In genomic region chr3:75517631-75518250, GRCm38 (mm10) we compare ENCODE assay signal across 9 mouse cellular contexts. TPM values are rescaled to one million over a fixed set of nuclear protein-coding genes. Genes with fewer than 3 reads are reported as not detected.
DNase-seq lines count a peak whose midpoint lies in the region; ATAC-seq and TF ChIP-seq lines count a peak whose summit lies in the region.
"Had no signal": no experiment of that assay in that cellular context is flagged by ENCODE, and none has a peak within 500 bp of the region (broad histone marks: within the 10 kb centered on the region; RNA-seq: fewer than 3 reads in every experiment).

No protein-coding gene starts in this region.

- dilution Hi-C loops in CH12.LX (cut with MboI; ENCODE audit: extremely low pct_ligation_motif_present, extremely low pct_unique_long_range_greater_than_20kb, low sequenced_read_pairs) = no loop called here

- no peak for TF ChIP-seq POLR2A in CH12.LX (IDR thresholded peaks at IDR 0.05; ENCODE audit: low read depth, low read length)

- no peak overlapping the region for H3K4me3 ChIP-seq in forebrain, embryonic 12.5 days (replicated peaks)
- no peak overlapping the region for H3K4me3 ChIP-seq in forebrain, embryonic 10.5 days
- H3K4me3 ChIP-seq in CH12.LX (replicated peaks in 1 of 3; ENCODE audit: low read depth in 2 of 3, low read length in 2 of 3, poor library complexity in 1 of 3) = no peak overlapping the region
- H3K4me3 ChIP-seq in lung, postnatal 0 days (ENCODE audit: low read depth, low read length) = no peak overlapping the region
- H3K4me3 ChIP-seq: limb, embryonic 12.5 days had no signal

- in situ Hi-C loops in CH12.LX (cut with MboI; ENCODE audit: low pct_ligation_motif_present, low pct_unique_long_range_greater_than_20kb, low sequenced_read_pairs) = loop anchor here (25.0 kb wide), 1 partner anchor 305 kb away; no protein-coding TSS in a partner anchor

- no peak overlapping the region for H3K9ac ChIP-seq in forebrain, embryonic 12.5 days
- no peak overlapping the region for H3K9ac ChIP-seq in CH12.LX (ENCODE audit: insufficient read depth, low read depth)
- H3K9ac ChIP-seq in lung, postnatal 0 days (replicated peaks; ENCODE audit: low read depth) = no peak overlapping the region
- H3K9ac ChIP-seq: limb, embryonic 12.5 days had no signal

- intact Hi-C loops in gastrocnemius, postnatal 36 days (cut with DNase I) = loop anchor here (2.0 kb wide), 1 partner anchor 299 kb away; no protein-coding TSS in a partner anchor

- 78% methylated on average over 7 of the region's 7 CpGs for WGBS in forebrain, embryonic 12.5 days
- WGBS in forebrain, embryonic 10.5 days = 61% methylated on average over 7 of the region's 7 CpGs
- WGBS in lung, postnatal 0 days = 85% methylated on average over 7 of the region's 7 CpGs

- peak; percentile 69; the same call in 1 of the 2 replicates for ATAC-seq in forebrain, embryonic 12.5 days (ENCODE audit: low FRiP score)
- no peak for ATAC-seq in lung, postnatal 0 days

- no peak for DNase-seq in forebrain, embryonic 10.5 days (ENCODE audit: extremely low spot score, low spot score)
- DNase-seq in CH12.LX (ENCODE audit: extremely low read depth) = peak; percentile 48
- DNase-seq in cerebellum, postnatal 10 days = peak; percentile 69 to 73
- peak; percentile 4 to 13 for DNase-seq in gastrocnemius, postnatal 36 days
- DNase-seq in layer of hippocampus, adult 8-10 months (ENCODE audit: low spot score in 2 of 2) = peak; percentile 12 to 39
- no peak for DNase-seq in lung, postnatal 0 days (ENCODE audit: low spot score)
- DNase-seq in spleen, postnatal 14 days (ENCODE audit: low spot score in 2 of 2) = peak; percentile 17 to 50

- H3K79me2 ChIP-seq in CH12.LX (replicated peaks; ENCODE audit: control insufficient read depth, extremely low read depth, insufficient read depth, poor library complexity, severe bottlenecking) = no peaks in the 10 kb centered on the region

- H3K4me2 ChIP-seq in forebrain, embryonic 12.5 days = no peak overlapping the region
- no peak overlapping the region for H3K4me2 ChIP-seq in CH12.LX (ENCODE audit: insufficient read depth, low read depth, poor library complexity, severe bottlenecking)
- no peak overlapping the region for H3K4me2 ChIP-seq in lung, postnatal 0 days (replicated peaks; ENCODE audit: low read depth, low read length)
- H3K4me2 ChIP-seq: limb, embryonic 12.5 days had no signal

- peak; percentile 47 to 66; a peak in 3 of 4 replicates for TF ChIP-seq CTCF in CH12.LX (conservative IDR thresholded peaks at IDR 0.05 in 1 of 2, IDR thresholded peaks at IDR 0.05 in 1 of 2; ENCODE audit: low read depth in 2 of 2, low read length in 2 of 2)
- peak; percentile 65 for TF ChIP-seq CTCF in lung, postnatal 0 days (IDR thresholded peaks at IDR 0.05)

- no peaks in the 10 kb centered on the region for H3K27me3 ChIP-seq in forebrain, embryonic 12.5 days
- no peaks in the 10 kb centered on the region for H3K27me3 ChIP-seq in forebrain, embryonic 10.5 days (ENCODE audit: poor library complexity, severe bottlenecking)
- H3K27me3 ChIP-seq in CH12.LX (replicated peaks) = no peaks in the 10 kb centered on the region
- no peaks in the 10 kb centered on the region for H3K27me3 ChIP-seq in lung, postnatal 0 days (replicated peaks; ENCODE audit: insufficient read depth, low read length)
- H3K27me3 ChIP-seq: limb, embryonic 12.5 days had no signal

- H3K4me1 ChIP-seq in forebrain, embryonic 12.5 days = no peaks in the 10 kb centered on the region
- H3K4me1 ChIP-seq in forebrain, embryonic 10.5 days = peaks cover 5% of the 10 kb centered on the region; the same call in 1 of the 2 replicates
- H3K4me1 ChIP-seq in CH12.LX (ENCODE audit: control insufficient read depth in 1 of 2, insufficient read depth in 2 of 2) = no peaks in the 10 kb centered on the region
- no peaks in the 10 kb centered on the region for H3K4me1 ChIP-seq in lung, postnatal 0 days (ENCODE audit: insufficient read depth, low read depth, low read length)
- H3K4me1 ChIP-seq: limb, embryonic 12.5 days had no signal

- peak; percentile 43 for TF ChIP-seq RAD21 in CH12.LX (IDR thresholded peaks at IDR 0.05; ENCODE audit: low read depth, low read length)

- no peak for TF ChIP-seq EP300 in CH12.LX (IDR thresholded peaks at IDR 0.05; ENCODE audit: low read length)
- TF ChIP-seq EP300 in lung, postnatal 0 days (IDR thresholded peaks at IDR 0.05) = no peak

- no peak overlapping the region for H3K27ac ChIP-seq in forebrain, embryonic 12.5 days
- no peak overlapping the region for H3K27ac ChIP-seq in forebrain, embryonic 10.5 days
- no peak overlapping the region for H3K27ac ChIP-seq in CH12.LX (ENCODE audit: insufficient read depth, low read depth)
- no peak overlapping the region for H3K27ac ChIP-seq in lung, postnatal 0 days (ENCODE audit: low read length)
- H3K27ac ChIP-seq: limb, embryonic 12.5 days had no signal

- peaks cover 9% of the 10 kb centered on the region for H3K36me3 ChIP-seq in forebrain, embryonic 12.5 days (replicated peaks)
- H3K36me3 ChIP-seq in forebrain, embryonic 10.5 days (replicated peaks) = peaks cover 34% of the 10 kb centered on the region
- H3K36me3 ChIP-seq in CH12.LX (replicated peaks in 1 of 2; ENCODE audit: control insufficient read depth in 1 of 2, insufficient read depth in 1 of 2, low read length in 1 of 2) = peaks cover 9 to 42% of the 10 kb centered on the region in 2 experiments
- H3K36me3 ChIP-seq in lung, postnatal 0 days (ENCODE audit: insufficient read depth, low read length) = peaks cover 9% of the 10 kb centered on the region; the same call in 1 of the 2 replicates

- H3K9me3 ChIP-seq in forebrain, embryonic 12.5 days = no peaks in the 10 kb centered on the region
- H3K9me3 ChIP-seq in forebrain, embryonic 10.5 days = no peaks in the 10 kb centered on the region
- no peaks in the 10 kb centered on the region for H3K9me3 ChIP-seq in CH12.LX (replicated peaks; ENCODE audit: low read length)
- no peaks in the 10 kb centered on the region for H3K9me3 ChIP-seq in lung, postnatal 0 days (ENCODE audit: low read length)
- H3K9me3 ChIP-seq: limb, embryonic 12.5 days had no signal

TF ChIP-seq in CH12.LX, 34 proteins besides CTCF, POLR2A, EP300 and RAD21:
- no peak for TF ChIP-seq MEF2A (IDR thresholded peaks at IDR 0.05; ENCODE audit: borderline replicate concordance, low read depth, low read length)
- TF ChIP-seq SMC3 (IDR thresholded peaks at IDR 0.05; ENCODE audit: low read depth, low read length) = peak; percentile 54
TF ChIP-seq in CH12.LX: peak in this region for 1.

RNA-seq across cellular contexts. Expression of gene Wdr49, which starts 35.8 kb away (rescaled TPM):
- polyA plus RNA-seq in forebrain, embryonic 12.5 days (2016; fragmentation: Nextera tagmentation; extraction: Ambion mirVana) = not detected in 2 replicates
- polyA plus RNA-seq in forebrain, embryonic 10.5 days (2016; fragmentation: Nextera tagmentation; extraction: Ambion mirVana) = not detected in 2 replicates
- total RNA-seq in CH12.LX (2012; rRNA removed) = not detected in 2 replicates
- not detected in 2 replicates for total RNA-seq in CH12.LX (2014; rRNA removed)
- not detected in 2 replicates for polyA plus RNA-seq in CH12.LX (2012; ENCODE audit: insufficient read length, low read depth)
- total RNA-seq in gastrocnemius, postnatal 36 days (2021) = not detected
- total RNA-seq in layer of hippocampus, adult 8-10 months (2022) = 1 to 10 TPM; 1.0 to 1.8 (median 1.1) TPM
- polyA plus RNA-seq in lung, postnatal 0 days (2015; fragmentation: Nextera tagmentation; extraction: Ambion mirVana) = 0.07 TPM in 1 of 2 replicates, not detected in the other
- polyA plus RNA-seq: limb, embryonic 12.5 days had no signal

RNA-seq across cellular contexts. Expression of gene Pdcd10, which starts 38.9 kb away (rescaled TPM):
- 90.6 and 97.5 TPM in 2 replicates for polyA plus RNA-seq in forebrain, embryonic 12.5 days (2016; fragmentation: Nextera tagmentation; extraction: Ambion mirVana)
- 80.6 and 88.1 TPM in 2 replicates for polyA plus RNA-seq in forebrain, embryonic 10.5 days (2016; fragmentation: Nextera tagmentation; extraction: Ambion mirVana)
- total RNA-seq in CH12.LX (2012; rRNA removed) (37.1 and 43.9 TPM in 2 replicates), CH12.LX (2014; rRNA removed) (142 and 175 TPM in 2 replicates)
- polyA plus RNA-seq in CH12.LX (2012; ENCODE audit: insufficient read length, low read depth) = 69.1 and 73.6 TPM in 2 replicates
- total RNA-seq in gastrocnemius, postnatal 36 days (2021) = 10 to 100 TPM; 12.7 to 14.6 TPM
- total RNA-seq in layer of hippocampus, adult 8-10 months (2022) = 10 to 100 TPM; 59.7 to 67.4 (median 63.0) TPM
- polyA plus RNA-seq in lung, postnatal 0 days (2015; fragmentation: Nextera tagmentation; extraction: Ambion mirVana) = 123 and 125 TPM in 2 replicates

RNA-seq across cellular contexts. Expression of gene Serpini1, which starts 39.6 kb away (rescaled TPM):
- 33.8 and 34.7 TPM in 2 replicates for polyA plus RNA-seq in forebrain, embryonic 12.5 days (2016; fragmentation: Nextera tagmentation; extraction: Ambion mirVana)
- 5.6 and 6.1 TPM in 2 replicates for polyA plus RNA-seq in forebrain, embryonic 10.5 days (2016; fragmentation: Nextera tagmentation; extraction: Ambion mirVana)
- total RNA-seq in CH12.LX (2012; rRNA removed) (1.2 TPM in 2 replicates), CH12.LX (2014; rRNA removed) (2.5 and 3.5 TPM in 2 replicates)
- 1.1 and 2.2 TPM in 2 replicates for polyA plus RNA-seq in CH12.LX (2012; ENCODE audit: insufficient read length, low read depth)
- total RNA-seq in gastrocnemius, postnatal 36 days (2021) = 1 to 10 TPM in 1 of 2 experiments, under 1 TPM in 1; 0.92 to 2.1 TPM
- total RNA-seq in layer of hippocampus, adult 8-10 months (2022) = 100 to 1,000 TPM; 187 to 266 (median 218) TPM
- polyA plus RNA-seq in lung, postnatal 0 days (2015; fragmentation: Nextera tagmentation; extraction: Ambion mirVana) = 0.47 and 0.86 TPM in 2 replicates

Comparison
In these comparisons a context has a peak if more than half of its experiments do, and no peak if none do; other contexts are left out.
1. DNase-seq: peak in CH12.LX (single experiment), cerebellum, postnatal 10 days (2 of 2), gastrocnemius, postnatal 36 days (2 of 2), layer of hippocampus, adult 8-10 months (2 of 2) and spleen, postnatal 14 days (2 of 2); none in forebrain, embryonic 10.5 days (single experiment) and lung, postnatal 0 days (single experiment).